Mouse (Mus musculus) MEL (cell line): ENCODE measurements around the gene Nat8l. TPM values are rescaled to one million over a fixed set of nuclear protein-coding genes. Genes with fewer than 3 reads are reported as not detected.

Experiments
- DNase-seq: peaks from one replicate; pipeline ENCODE4 v3.0.0; 2011; ENCODE audit warnings: low read depth, low spot score
- H3K27ac ChIP-seq: 2 replicates; pipeline ENCODE4 v1.5.1; 2012; ENCODE audit warnings: low read depth, mild to moderate bottlenecking, control low read depth, low read length, moderate library complexity; ENCODE audit not compliant: control insufficient read depth
- H3K27me3 ChIP-seq, 2 experiments: fragments of 150-350 bp in 1 of 2; sonication (generic) in 1 of 2; 2 replicates each; pipeline ENCODE4 v1.6.1; 2012; ENCODE audit warnings: low read length in 2 of 2, mild to moderate bottlenecking in 2 of 2, improper control_type of control experiment in 1 of 2, moderate library complexity in 1 of 2; ENCODE audit not compliant: insufficient read depth in 2 of 2, control insufficient read depth in 1 of 2
- H3K36me3 ChIP-seq, 2 experiments: 2 replicates each; pipeline ENCODE4 v1.6.1; 2012 to 2014; ENCODE audit warnings: low read length in 2 of 2, improper control_type of control experiment in 1 of 2, inconsistent platforms in 1 of 2, mild to moderate bottlenecking in 1 of 2; ENCODE audit not compliant: insufficient read depth in 2 of 2, control insufficient read depth in 1 of 2
- H3K4me1 ChIP-seq, 2 experiments: fragments of 150-350 bp in 1 of 2; sonication (generic) in 1 of 2; 2 replicates each; pipeline ENCODE4 v1.6.1; 2012; ENCODE audit warnings: low read length in 2 of 2, improper control_type of control experiment in 1 of 2, mild to moderate bottlenecking in 1 of 2; ENCODE audit not compliant: insufficient read depth in 2 of 2, control insufficient read depth in 1 of 2
- H3K4me3 ChIP-seq, 2 experiments: fragments of 150-350 bp in 1 of 2; sonication (generic) in 1 of 2; 2 replicates each; pipeline ENCODE4 v1.5.1; 2012; ENCODE audit warnings: low read depth in 2 of 2, low read length in 2 of 2, mild to moderate bottlenecking in 2 of 2, moderate library complexity in 2 of 2, control low read depth in 1 of 2, improper control_type of control experiment in 1 of 2; ENCODE audit not compliant: control insufficient read depth in 1 of 2, insufficient read depth in 1 of 2
- H3K79me2 ChIP-seq: 2 replicates; pipeline ENCODE4 v1.6.1; 2012; ENCODE audit warnings: mild to moderate bottlenecking, low read length, moderate library complexity; ENCODE audit not compliant: control insufficient read depth, poor library complexity, insufficient read depth
- H3K9ac ChIP-seq: 2 replicates; pipeline ENCODE4 v1.6.1; 2012; ENCODE audit warnings: low read depth, mild to moderate bottlenecking, control low read depth, low read length, moderate library complexity; ENCODE audit not compliant: control insufficient read depth, poor library complexity, severe bottlenecking
- H3K9me3 ChIP-seq: fragments of 150-350 bp; sonication (generic); replicated peaks from 2 replicates; pipeline ENCODE4 v1.6.1; 2012; ENCODE audit warnings: mild to moderate bottlenecking, low read length, improper control_type of control experiment, moderate library complexity; ENCODE audit not compliant: insufficient read depth
- CHD2 ChIP-seq: IDR thresholded peaks from 2 replicates; pipeline ENCODE4 v1.6.1; 2011; ENCODE audit warnings: low read length, improper control_type of control experiment
- CTCF ChIP-seq, 3 experiments: IDR thresholded peaks in 2 of 3; conservative IDR thresholded peaks in 1 of 3; 2 replicates each; pipeline ENCODE4 v1.5.1; 2011 to 2012; ENCODE audit warnings: low read length in 3 of 3, low read depth in 2 of 3, mild to moderate bottlenecking in 2 of 3, improper control_type of control experiment in 1 of 3, inconsistent platforms in 1 of 3, mixed read lengths in 1 of 3, moderate library complexity in 1 of 3; ENCODE audit not compliant: control insufficient read depth in 1 of 3, insufficient read depth in 1 of 3, poor library complexity in 1 of 3, severe bottlenecking in 1 of 3
- GABPA ChIP-seq: IDR thresholded peaks from 2 replicates; pipeline ENCODE4 v1.6.1; 2012; ENCODE audit warnings: low read depth, mild to moderate bottlenecking, inconsistent platforms, low read length, improper control_type of control experiment, moderate library complexity
- KAT2A ChIP-seq: conservative IDR thresholded peaks from 2 replicates; pipeline ENCODE4 v1.6.1; 2012; ENCODE audit warnings: low read depth, low read length, improper control_type of control experiment, inconsistent platforms
- MAZ ChIP-seq: IDR thresholded peaks from 2 replicates; pipeline ENCODE4 v1.6.1; 2012; ENCODE audit warnings: low read depth, mild to moderate bottlenecking, inconsistent platforms, low read length, improper control_type of control experiment
- MYB ChIP-seq: IDR thresholded peaks from 2 replicates; pipeline ENCODE4 v1.6.1; 2011; ENCODE audit warnings: mild to moderate bottlenecking, low read depth, low read length, improper control_type of control experiment
- NELFE ChIP-seq: IDR thresholded peaks from 2 replicates; pipeline ENCODE4 v1.6.1; 2011; ENCODE audit warnings: low read depth, low read length, improper control_type of control experiment
- POLR2A ChIP-seq, 2 experiments: IDR thresholded peaks; 2 replicates each; pipeline ENCODE4 v1.6.1; 2011 to 2012; ENCODE audit warnings: low read length in 2 of 2, mild to moderate bottlenecking in 2 of 2, control low read depth in 1 of 2, improper control_type of control experiment in 1 of 2, low read depth in 1 of 2, moderate library complexity in 1 of 2; ENCODE audit not compliant: control insufficient read depth in 1 of 2, insufficient read depth in 1 of 2, poor library complexity in 1 of 2
- RAD21 ChIP-seq: IDR thresholded peaks from 2 replicates; pipeline ENCODE4 v1.6.1; 2011; ENCODE audit warnings: mild to moderate bottlenecking, low read depth, low read length, improper control_type of control experiment
- RCOR1 ChIP-seq: IDR thresholded peaks from 2 replicates; pipeline ENCODE4 v1.6.1; 2012; ENCODE audit warnings: low read depth, mild to moderate bottlenecking, inconsistent platforms, low read length, improper control_type of control experiment
- SMC3 ChIP-seq: IDR thresholded peaks from 2 replicates; pipeline ENCODE4 v1.6.1; 2011; ENCODE audit warnings: low read depth, low read length, improper control_type of control experiment
- TCF12 ChIP-seq: IDR thresholded peaks from 2 replicates; pipeline ENCODE4 v1.6.1; 2014; ENCODE audit warnings: low read depth, mild to moderate bottlenecking, inconsistent platforms, low read length, improper control_type of control experiment, moderate library complexity
- UBTF ChIP-seq: IDR thresholded peaks from 2 replicates; pipeline ENCODE4 v1.6.1; 2012; ENCODE audit warnings: low read depth, mild to moderate bottlenecking, inconsistent platforms, low read length, improper control_type of control experiment, moderate library complexity, borderline replicate concordance; ENCODE audit not compliant: insufficient read depth
- ZMIZ1 ChIP-seq: IDR thresholded peaks from 2 replicates; pipeline ENCODE4 v1.6.1; 2012; ENCODE audit warnings: low read depth, mild to moderate bottlenecking, inconsistent platforms, low read length, improper control_type of control experiment, moderate library complexity
- ZNF384 ChIP-seq: IDR thresholded peaks from 2 replicates; pipeline ENCODE4 v1.6.1; 2012; ENCODE audit warnings: low read depth, mild to moderate bottlenecking, inconsistent platforms, low read length, improper control_type of control experiment
- polyA plus RNA-seq, 2 experiments: library from polyadenylated mRNA; stranded (reverse) in 1 of 2; unstranded in 1 of 2; fragments of >175 nt in 1 of 2; fragments of >200 nt in 1 of 2; gene quantifications; 2 replicates each; pipeline versions ENCODE4 v1.2.1 to v1.2.4; 2012; ENCODE audit warnings: low replicate concordance in 2 of 2, low read depth in 1 of 2; ENCODE audit not compliant: insufficient read length in 2 of 2, insufficient read depth in 1 of 2, missing spikeins in 1 of 2
- total RNA-seq: library from RNA; depleted of rRNA; stranded (reverse); fragments of 300-350 nt; gene quantifications from 2 replicates; pipeline ENCODE4 v1.2.3, GENCODE M21; 2012

Nat8l gene
- total and polyA plus RNA-seq, 3 experiments: not detected

GRCm38 (mm10) chr5:33996694-33997045 is 886 bp downstream of the Nat8l start:
- H3K9me3 ChIP-seq: no peaks in the 10 kb centered on the region
- H3K4me1 ChIP-seq: no peaks in the 10 kb centered on the region
- no peaks in the 10 kb centered on the region for H3K27me3 ChIP-seq
- no peak overlapping the region for H3K9ac ChIP-seq
- no peak for DNase-seq
- no peaks in the 10 kb centered on the region for H3K36me3 ChIP-seq
- H3K4me3 ChIP-seq: no peak overlapping the region
- H3K27ac ChIP-seq: no peak overlapping the region
- no peaks in the 10 kb centered on the region for H3K79me2 ChIP-seq
- TF ChIP-seq CTCF (IDR thresholded peaks at IDR 0.05 in 2 of 3, conservative IDR thresholded peaks at IDR 0.05 in 1 of 3; ENCODE audit: control insufficient read depth in 1 of 3, insufficient read depth in 1 of 3, low read depth in 2 of 3, low read length in 3 of 3, poor library complexity in 1 of 3, severe bottlenecking in 1 of 3) (no peak), NELFE (no peak), KAT2A (no peak), ZMIZ1 (no peak), TCF12 (no peak), UBTF (no peak), GABPA (no peak), CHD2 (no peak), MAZ (no peak), RCOR1 (no peak), RAD21 (no peak), ZNF384 (no peak)

DNA sequence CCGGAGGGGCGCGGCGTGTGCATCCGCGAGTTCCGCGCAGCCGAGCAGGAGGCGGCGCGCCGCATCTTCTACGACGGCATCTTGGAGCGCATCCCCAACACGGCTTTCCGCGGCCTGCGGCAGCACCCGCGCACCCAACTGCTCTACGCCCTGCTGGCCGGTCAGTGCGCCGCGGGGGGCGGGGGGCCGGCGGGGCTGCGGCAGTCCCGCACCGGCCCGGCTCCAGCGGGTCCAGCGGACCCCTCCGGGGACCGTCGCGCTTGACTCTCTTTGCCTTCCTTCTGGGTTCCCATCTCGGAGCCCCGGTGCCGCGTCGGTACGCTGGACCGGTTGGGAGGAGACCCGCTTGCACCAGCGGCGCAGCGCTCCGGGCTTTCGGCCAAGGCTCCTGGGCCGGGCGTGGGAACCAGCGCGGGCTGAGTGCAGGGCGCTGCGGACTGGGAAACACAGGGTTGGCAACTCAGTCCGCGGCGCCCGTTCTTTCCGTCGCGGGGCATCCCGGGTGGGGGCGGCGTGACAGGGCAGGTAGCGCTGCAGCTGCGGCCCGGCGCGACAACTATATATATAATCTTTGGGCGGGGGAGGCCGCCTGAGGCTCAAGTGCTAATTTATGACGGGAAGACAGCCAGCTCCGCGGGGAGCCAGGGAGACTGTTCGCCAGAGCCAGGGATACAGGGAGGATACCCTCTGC is 1.4 kb downstream of the Nat8l start:
- no peak overlapping the region for H3K9ac ChIP-seq
- H3K27ac ChIP-seq: no peak overlapping the region
- TF ChIP-seq ZMIZ1 (no peak), MYB (no peak), KAT2A (no peak)
- H3K27me3 ChIP-seq: no peaks in the 10 kb centered on the region
- no peaks in the 10 kb centered on the region for H3K79me2 ChIP-seq
- H3K4me1 ChIP-seq: no peaks in the 10 kb centered on the region
- no peaks in the 10 kb centered on the region for H3K36me3 ChIP-seq
- H3K9me3 ChIP-seq: no peaks in the 10 kb centered on the region
- DNase-seq: no peak
- no peak overlapping the region for H3K4me3 ChIP-seq

DNA sequence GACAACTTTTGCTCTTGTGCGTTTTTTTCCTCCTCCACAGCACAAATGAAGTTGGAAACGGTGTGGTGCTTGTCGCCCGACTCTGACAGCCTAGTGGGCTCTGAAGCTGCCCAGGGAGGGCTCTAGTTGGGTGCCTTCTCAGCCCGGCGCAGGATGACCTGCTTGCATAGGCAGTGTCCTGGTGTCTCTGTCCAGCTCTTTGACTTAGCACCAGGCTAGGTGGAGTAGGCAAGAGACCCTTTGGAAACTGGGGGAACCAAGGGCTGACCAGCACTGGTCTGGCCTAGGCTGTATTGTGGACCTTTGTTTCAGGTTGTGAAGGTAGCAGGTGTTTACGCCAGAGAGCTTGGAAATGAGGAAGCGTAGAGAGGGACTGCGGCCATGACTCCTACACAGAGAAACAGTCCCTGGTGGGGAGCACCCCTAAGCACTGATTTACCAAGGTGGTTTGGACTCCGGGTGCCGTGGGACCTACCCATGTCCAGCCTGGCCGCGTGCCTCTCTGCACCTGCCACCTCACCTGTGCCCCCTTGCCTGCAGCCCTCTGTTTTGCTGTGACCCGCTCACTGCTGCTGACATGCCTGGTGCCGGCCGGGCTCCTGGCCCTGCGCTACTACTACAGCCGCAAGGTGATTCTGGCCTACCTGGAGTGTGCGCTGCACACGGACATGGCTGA is 2.2 kb downstream of the Nat8l start:
- TF ChIP-seq POLR2A (IDR thresholded peaks at IDR 0.05; ENCODE audit: control insufficient read depth in 1 of 2, insufficient read depth in 1 of 2, low read depth in 1 of 2, low read length in 2 of 2, poor library complexity in 1 of 2) (no peak), SMC3 (no peak)
- H3K36me3 ChIP-seq: no peaks in the 10 kb centered on the region
- H3K4me1 ChIP-seq: no peaks in the 10 kb centered on the region
- no peaks in the 10 kb centered on the region for H3K79me2 ChIP-seq
- no peaks in the 10 kb centered on the region for H3K9me3 ChIP-seq
- no peak for DNase-seq
- no peak overlapping the region for H3K4me3 ChIP-seq
- H3K9ac ChIP-seq: no peak overlapping the region
- H3K27me3 ChIP-seq: no peaks in the 10 kb centered on the region
- no peak overlapping the region for H3K27ac ChIP-seq
